Mouse (Mus musculus) Muller cell, postnatal 12 days (primary cell): Measurements from ENCODE around the gene S100a2.

Experiments used
- DNase-seq: peaks from one replicate; pipeline ENCODE4 v3.0.0-alpha.2; 2015; ENCODE audit errors: inconsistent ontology term

Gene S100a2

GRCm38 (mm10) chr3:90589947-90590346, at the start of gene S100a2:
TSS of gene S100a2 (plus strand) at chr3:90590247.
- DNase-seq = no peak

GRCm38 (mm10) chr3:90540904-90541303, 49.1 kb upstream of the S100a2 start:
- peak; percentile 68 for DNase-seq

GRCm38 (mm10) chr3:90549676-90550420, 40.2 kb upstream of the S100a2 start:
- DNase-seq = peak; percentile 52

- no peak for DNase-seq
Observed at GRCm38 (mm10) chr3:90550421-90550790, 39.6 kb upstream of the S100a2 start.

- no peak for DNase-seq
Observed at GRCm38 (mm10) chr3:90552231-90552630, 37.8 kb upstream of the S100a2 start.

- DNase-seq = peak; percentile 84
Observed at GRCm38 (mm10) chr3:90555954-90556353, 34.1 kb upstream of the S100a2 start.

- DNase-seq = no peak
Observed at GRCm38 (mm10) chr3:90560008-90560628, 29.9 kb upstream of the S100a2 start, which contains the start of gene S100a3. TSS of gene S100a3 (plus strand) at chr3:90560578.

GRCm38 (mm10) chr3:90574691-90575090, 15.4 kb upstream of the S100a2 start:
- peak; percentile 30 for DNase-seq

- DNase-seq = no peak
Observed at GRCm38 (mm10) chr3:90575320-90575719, 14.7 kb upstream of the S100a2 start.

- no peak for DNase-seq
Observed at GRCm38 (mm10) chr3:90576351-90577001, 13.6 kb upstream of the S100a2 start.

GRCm38 (mm10) chr3:90579433-90579832, 10.6 kb upstream of the S100a2 start:
- DNase-seq = peak; percentile 62

- no peak for DNase-seq
Observed at GRCm38 (mm10) chr3:90581141-90581540, 8.9 kb upstream of the S100a2 start.

- no peak for DNase-seq
Observed at GRCm38 (mm10) chr3:90582156-90582555, 7.9 kb upstream of the S100a2 start.

GRCm38 (mm10) chr3:90582556-90582955, 7.5 kb upstream of the S100a2 start:
- DNase-seq = no peak

- peak; percentile 65 for DNase-seq
Observed at GRCm38 (mm10) chr3:90583893-90584292, 6.2 kb upstream of the S100a2 start.

- peak; percentile 91 for DNase-seq
Observed at GRCm38 (mm10) chr3:90585595-90585994, 4.5 kb upstream of the S100a2 start.

- DNase-seq = no peak
Observed at GRCm38 (mm10) chr3:90586016-90586643, 3.9 kb upstream of the S100a2 start.

GRCm38 (mm10) chr3:90586906-90587305, 3.1 kb upstream of the S100a2 start:
- DNase-seq = peak; percentile 99

- peak; percentile 91 for DNase-seq
Observed at GRCm38 (mm10) chr3:90587361-90588101, 2.5 kb upstream of the S100a2 start.

- no peak for DNase-seq
Observed at GRCm38 (mm10) chr3:90589390-90589789, 657 bp upstream of the S100a2 start.

GRCm38 (mm10) chr3:90594466-90594865, 4.4 kb downstream of the S100a2 start:
- no peak for DNase-seq

GRCm38 (mm10) chr3:90595556-90595955, 5.5 kb downstream of the S100a2 start:
- DNase-seq = no peak
